Mouse (Mus musculus) brain, embryonic 14.5 days (tissue): ENCODE measurements at regions not wholly inside any gene's neighbourhood (a gene's known extent, or its start where the extent isn't known, plus 50 kb on each side); places are given as distances from the start of the nearest gene placed in this dataset.
"Not testable (repeated sequence)": the region's sequence is repeated elsewhere in the genome, so short reads cannot be mapped to it uniquely, and the experiment has no call there.

ENCODE experiments used
- CTCF ChIP-seq: fragments of 200-500 bp; IDR thresholded peaks from 2 replicates; pipeline ENCODE4 v1.5.1; 2012; ENCODE audit warnings: inconsistent platforms, mild to moderate bottlenecking, moderate library complexity, borderline replicate concordance; ENCODE audit not compliant: insufficient read depth, insufficient read length; ENCODE audit errors: extremely low read depth
- POLR2A ChIP-seq: fragments of 200-500 bp; IDR thresholded peaks from 2 replicates; pipeline ENCODE4 v1.6.1; 2012; ENCODE audit warnings: mild to moderate bottlenecking, inconsistent platforms, borderline replicate concordance; ENCODE audit not compliant: poor library complexity, insufficient read depth, insufficient read length, severe bottlenecking; ENCODE audit errors: extremely low read depth

DNA sequence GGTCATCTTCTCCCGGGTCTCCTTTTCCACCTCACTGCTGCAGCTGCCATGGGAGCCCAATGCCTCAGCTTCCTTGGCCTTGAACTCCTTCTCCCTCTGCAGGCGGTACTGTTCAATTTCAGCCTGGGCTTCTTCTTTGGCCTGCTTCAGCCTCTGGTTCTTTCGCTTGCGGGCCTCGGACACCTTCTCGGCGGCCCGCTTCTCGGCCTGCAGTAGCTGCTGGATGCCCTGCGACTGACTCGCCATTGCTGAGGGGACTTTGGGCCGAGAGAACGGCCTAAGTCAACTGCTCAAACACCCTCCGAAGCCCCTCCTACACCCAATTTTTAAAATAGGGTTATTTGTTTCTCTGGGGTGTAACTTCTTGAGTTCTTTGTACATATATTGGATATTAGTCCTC, 901.4 kb upstream of the Ppp6c start:
- not testable (repeated sequence) for TF ChIP-seq CTCF, POLR2A
